Mouse (Mus musculus): ENCODE results near the gene Dpy30. TPM values are rescaled to one million over a fixed set of nuclear protein-coding genes. Genes with fewer than 3 reads are reported as not detected.

Gene Dpy30
- total and polyA plus RNA-seq, 3 experiments: 121 to 192 TPM; not detected in 1

DNA sequence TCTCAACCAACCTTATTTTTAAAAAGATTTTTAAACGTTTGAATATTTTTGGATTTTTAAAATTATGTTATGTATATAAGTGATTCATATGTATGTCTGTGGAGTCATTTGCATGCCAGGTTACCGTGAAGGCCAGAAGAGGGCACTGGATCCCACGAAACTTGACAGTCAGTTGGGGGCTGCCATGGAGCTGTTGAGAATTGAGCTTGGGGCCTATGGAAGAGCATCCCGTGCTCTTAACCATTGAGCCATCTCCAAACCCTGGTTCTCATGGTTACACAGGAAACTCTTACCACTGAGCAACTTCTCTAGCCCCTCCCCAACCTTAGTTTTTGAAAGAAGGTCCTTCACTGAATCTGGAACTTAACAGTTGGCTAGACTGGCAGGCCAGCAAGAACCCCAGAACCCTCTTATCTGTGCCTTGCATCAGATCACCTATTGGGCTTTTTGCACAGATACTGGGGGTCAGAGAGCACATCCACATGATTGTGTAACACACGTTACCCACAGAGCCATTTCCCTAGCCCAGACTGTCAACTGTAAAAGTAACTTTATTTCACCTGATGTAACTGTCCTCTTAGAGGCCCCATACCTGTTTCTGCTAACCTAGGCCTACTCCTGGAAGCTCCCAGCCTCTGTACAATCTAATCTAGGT is 1.2 kb downstream of the Dpy30 start:
- Histone ChIP-seq H3K9ac (ENCODE audit: control insufficient read depth, low read depth, low read length, poor library complexity, severe bottlenecking) (no peak overlapping the region), H3K27ac (ENCODE audit: control insufficient read depth, low read depth, low read length) (no peak overlapping the region), H3K36me3 (ENCODE audit: control insufficient read depth in 1 of 2, insufficient read depth in 2 of 2, low read length in 2 of 2) (no peaks in the 10 kb centered on the region; a peak in 1 of 4 replicates), H3K9me3 (replicated peaks; ENCODE audit: insufficient read depth, low read length) (no peaks in the 10 kb centered on the region), H3K79me2 (ENCODE audit: control insufficient read depth, insufficient read depth, low read length, poor library complexity) (no peaks in the 10 kb centered on the region), H3K27me3 (ENCODE audit: control insufficient read depth in 1 of 2, insufficient read depth in 2 of 2, low read length in 2 of 2) (no peaks in the 10 kb centered on the region), H3K4me3 (ENCODE audit: control insufficient read depth in 1 of 2, insufficient read depth in 1 of 2, low read depth in 2 of 2, low read length in 2 of 2) (no peak overlapping the region), H3K4me1 (ENCODE audit: control insufficient read depth in 1 of 2, insufficient read depth in 2 of 2, low read length in 2 of 2) (peaks cover 0 to 4% of the 10 kb centered on the region in 2 experiments; a peak in 1 of 4 replicates)
- peak; percentile 43; the same call in 1 of the 2 replicates for TF ChIP-seq MAZ (IDR thresholded peaks at IDR 0.05; ENCODE audit: low read depth, low read length)
- peak; percentile 11; the same call in 1 of the 2 replicates for TF ChIP-seq SMC3 (IDR thresholded peaks at IDR 0.05; ENCODE audit: low read depth, low read length)
- TF ChIP-seq KAT2A (conservative IDR thresholded peaks at IDR 0.05; ENCODE audit: low read depth, low read length): no peak
- TF ChIP-seq MAFK (IDR thresholded peaks at IDR 0.05; ENCODE audit: borderline replicate concordance, low read depth, low read length): no peak
- TF ChIP-seq ZC3H11A (IDR thresholded peaks at IDR 0.05; ENCODE audit: low read depth, low read length): peak; percentile 8; the same call in 1 of the 2 replicates
- peak in 2 of 3 experiments; percentile 40; a peak in 4 of 6 replicates for TF ChIP-seq CTCF (IDR thresholded peaks at IDR 0.05 in 2 of 3, conservative IDR thresholded peaks at IDR 0.05 in 1 of 3; ENCODE audit: control insufficient read depth in 1 of 3, insufficient read depth in 1 of 3, low read depth in 2 of 3, low read length in 3 of 3, poor library complexity in 1 of 3, severe bottlenecking in 1 of 3)
- TF ChIP-seq TAL1 (IDR thresholded peaks at IDR 0.05; ENCODE audit: low read length): no peak
- TF ChIP-seq USF1 (IDR thresholded peaks at IDR 0.05; ENCODE audit: low read depth, low read length): no peak
- TF ChIP-seq NELFE (IDR thresholded peaks at IDR 0.05; ENCODE audit: low read depth, low read length): no peak
- peak; percentile 37 for TF ChIP-seq RAD21 (IDR thresholded peaks at IDR 0.05; ENCODE audit: low read depth, low read length)
- 0 out of 2 replicates have a peak, but pooled peaks have one; percentile 17 for TF ChIP-seq SIN3A (IDR thresholded peaks at IDR 0.05; ENCODE audit: low read length)
- DNase-seq (ENCODE audit: low read depth, low spot score): no peak

DNA sequence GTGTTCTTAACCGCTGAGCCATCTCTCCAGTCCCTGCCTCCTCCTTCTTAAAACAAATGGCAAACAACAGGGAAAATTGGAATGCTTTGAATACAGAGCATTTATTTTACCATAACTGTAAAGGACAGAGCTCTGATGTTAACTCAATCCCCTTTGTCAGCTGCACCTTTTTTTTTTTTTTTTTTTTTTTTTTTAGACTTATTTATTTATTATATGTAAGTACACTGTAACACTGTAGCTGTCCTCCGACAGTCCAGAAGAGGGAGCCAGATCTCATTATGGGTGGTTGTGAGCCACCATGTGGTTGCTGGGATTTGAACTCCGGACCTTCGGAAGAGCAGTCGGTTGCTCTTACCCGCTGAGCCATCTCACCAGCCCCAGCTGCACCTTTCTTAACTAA is 5.0 kb downstream of the Dpy30 start:
- H3K36me3 ChIP-seq (ENCODE audit: control insufficient read depth in 1 of 2, insufficient read depth in 2 of 2, low read length in 2 of 2): peaks cover 0 to 15% of the 10 kb centered on the region in 2 experiments; a peak in 3 of 4 replicates
- H3K79me2 ChIP-seq (ENCODE audit: control insufficient read depth, insufficient read depth, low read length, poor library complexity): peaks cover 21% of the 10 kb centered on the region
- no peaks in the 10 kb centered on the region for H3K27me3 ChIP-seq (ENCODE audit: control insufficient read depth in 1 of 2, insufficient read depth in 2 of 2, low read length in 2 of 2)
- no peak overlapping the region for H3K4me3 ChIP-seq (ENCODE audit: control insufficient read depth in 1 of 2, insufficient read depth in 1 of 2, low read depth in 2 of 2, low read length in 2 of 2)
- DNase-seq (ENCODE audit: low read depth, low spot score): no peak
- TF ChIP-seq SIN3A (IDR thresholded peaks at IDR 0.05; ENCODE audit: low read length) (no peak), ZKSCAN1 (IDR thresholded peaks at IDR 0.05; ENCODE audit: low read depth, low read length) (no peak)
- H3K9ac ChIP-seq (ENCODE audit: control insufficient read depth, low read depth, low read length, poor library complexity, severe bottlenecking): no peak overlapping the region
- H3K27ac ChIP-seq (ENCODE audit: control insufficient read depth, low read depth, low read length): no peak overlapping the region
- H3K4me1 ChIP-seq (ENCODE audit: control insufficient read depth in 1 of 2, insufficient read depth in 2 of 2, low read length in 2 of 2): peaks cover 4 to 6% of the 10 kb centered on the region in 2 experiments; a peak in 3 of 4 replicates
- H3K9me3 ChIP-seq (replicated peaks; ENCODE audit: insufficient read depth, low read length): no peaks in the 10 kb centered on the region

DNA sequence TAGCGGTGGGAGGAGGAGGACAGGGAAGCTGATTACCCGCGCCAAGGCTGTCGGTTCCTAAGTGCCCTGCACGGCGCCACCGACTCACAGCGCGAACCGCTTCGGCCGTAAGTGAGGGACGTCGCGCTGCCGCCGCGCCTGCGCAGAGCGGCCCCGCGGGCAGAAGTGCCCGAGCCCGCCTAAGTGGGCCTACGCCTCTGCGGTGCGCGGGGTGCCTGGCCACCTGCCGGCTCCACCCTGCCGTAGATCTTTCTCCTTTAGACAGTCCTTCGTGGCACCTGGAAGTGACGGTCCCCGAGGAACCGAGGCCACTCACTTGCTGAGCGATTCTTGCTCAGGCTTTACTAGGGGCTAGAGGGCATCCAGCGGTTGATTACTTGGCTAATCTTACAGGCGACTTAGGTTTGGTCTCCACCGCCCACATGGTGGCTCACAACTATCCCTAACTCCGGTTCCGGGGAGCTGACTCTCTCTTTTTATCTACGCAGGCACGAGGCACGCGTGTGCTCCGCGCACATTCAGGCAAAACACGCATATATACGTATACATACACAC is 7.4 kb downstream of the Dpy30 start:
- no peaks in the 10 kb centered on the region for H3K27me3 ChIP-seq (ENCODE audit: control insufficient read depth in 1 of 2, insufficient read depth in 2 of 2, low read length in 2 of 2)
- H3K36me3 ChIP-seq (ENCODE audit: control insufficient read depth in 1 of 2, insufficient read depth in 2 of 2, low read length in 2 of 2): peaks cover 4 to 15% of the 10 kb centered on the region in 2 experiments; a peak in 3 of 4 replicates
- H3K4me1 ChIP-seq (ENCODE audit: control insufficient read depth in 1 of 2, insufficient read depth in 2 of 2, low read length in 2 of 2): peaks cover 4 to 6% of the 10 kb centered on the region in 2 experiments; a peak in 3 of 4 replicates
- H3K79me2 ChIP-seq (ENCODE audit: control insufficient read depth, insufficient read depth, low read length, poor library complexity): peaks cover 27% of the 10 kb centered on the region
- H3K9ac ChIP-seq (ENCODE audit: control insufficient read depth, low read depth, low read length, poor library complexity, severe bottlenecking): peak overlapping the region; percentile 90
- H3K27ac ChIP-seq (ENCODE audit: control insufficient read depth, low read depth, low read length): peak overlapping the region; percentile 98
- peak overlapping the region; percentile 86 to 87 for H3K4me3 ChIP-seq (ENCODE audit: control insufficient read depth in 1 of 2, insufficient read depth in 1 of 2, low read depth in 2 of 2, low read length in 2 of 2)
- peak; percentile 96 for DNase-seq (ENCODE audit: low read depth, low spot score)
- no peaks in the 10 kb centered on the region for H3K9me3 ChIP-seq (replicated peaks; ENCODE audit: insufficient read depth, low read length)
- TF ChIP-seq NELFE (IDR thresholded peaks at IDR 0.05; ENCODE audit: low read depth, low read length) (peak; percentile 96), TCF12 (IDR thresholded peaks at IDR 0.05; ENCODE audit: low read depth, low read length) (peak; percentile 67), USF1 (IDR thresholded peaks at IDR 0.05; ENCODE audit: low read depth, low read length) (0 out of 2 replicates have a peak, but pooled peaks have one; percentile 16), ZMIZ1 (IDR thresholded peaks at IDR 0.05; ENCODE audit: low read depth, low read length) (peak; percentile 83; the same call in 1 of the 2 replicates), CHD2 (IDR thresholded peaks at IDR 0.05; ENCODE audit: low read length) (no peak), ELF1 (IDR thresholded peaks at IDR 0.05; ENCODE audit: low read depth, low read length) (0 out of 2 replicates have a peak, but pooled peaks have one; percentile 9), HCFC1 (IDR thresholded peaks at IDR 0.05; ENCODE audit: low read depth, low read length) (peak; percentile 85), E2F4 (IDR thresholded peaks at IDR 0.05; ENCODE audit: borderline replicate concordance, low read depth, low read length) (peak; percentile 53; the same call in 1 of the 2 replicates), MAX (IDR thresholded peaks at IDR 0.05; ENCODE audit: low read length) (peak; percentile 92), ZC3H11A (IDR thresholded peaks at IDR 0.05; ENCODE audit: low read depth, low read length) (no peak), POLR2AphosphoS5 (IDR thresholded peaks at IDR 0.05; ENCODE audit: borderline replicate concordance, low read depth, low read length) (peak; percentile 28; the same call in 1 of the 2 replicates), SIN3A (IDR thresholded peaks at IDR 0.05; ENCODE audit: low read length) (peak; percentile 38), POLR2A (IDR thresholded peaks at IDR 0.05; ENCODE audit: control insufficient read depth in 1 of 2, insufficient read depth in 1 of 2, low read depth in 1 of 2, low read length in 2 of 2, poor library complexity in 1 of 2) (peak; percentile 94 to 97), BHLHE40 (IDR thresholded peaks at IDR 0.05; ENCODE audit: borderline replicate concordance, low read depth, low read length) (peak; percentile 74; the same call in 1 of the 2 replicates), POLR2AphosphoS2 (IDR thresholded peaks at IDR 0.05; ENCODE audit: low read length) (peak; percentile 75)
